In genomic region chr5:123058251-123059102, GRCm38 (mm10) we compare ENCODE assay signal across 8 mouse cellular contexts. TPM values are rescaled to one million over a fixed set of nuclear protein-coding genes. Genes with fewer than 3 reads are reported as not detected.
DNase-seq lines count a peak whose midpoint lies in the region; ATAC-seq lines count a peak whose summit lies in the region.

No protein-coding gene starts in this region.

- ATAC-seq in heart, embryonic 15.5 days (replicated peaks; ENCODE audit: insufficient number of reproducible peaks, insufficient read depth, low FRiP score, low read depth), result no peak
- ATAC-seq in hindbrain, embryonic 12.5 days (ENCODE audit: low FRiP score), result no peak
- ATAC-seq in midbrain, embryonic 14.5 days (ENCODE audit: low FRiP score, low TSS enrichment), result no peak

- H3K4me2 ChIP-seq in heart, embryonic 15.5 days, result peak overlapping the region; percentile 58
- peak overlapping the region; percentile 47 for H3K4me2 ChIP-seq in hindbrain, embryonic 12.5 days (replicated peaks)
- H3K4me2 ChIP-seq in midbrain, embryonic 14.5 days (ENCODE audit: low read length), result peak overlapping the region; percentile 53

- no peaks in the 10 kb centered on the region for H3K27me3 ChIP-seq in heart, embryonic 15.5 days
- no peaks in the 10 kb centered on the region for H3K27me3 ChIP-seq in hindbrain, embryonic 12.5 days
- no peaks in the 10 kb centered on the region for H3K27me3 ChIP-seq in midbrain, embryonic 14.5 days (ENCODE audit: control insufficient read depth, insufficient read depth, low read length)

- H3K4me1 ChIP-seq in heart, embryonic 15.5 days (replicated peaks), result peaks cover 21% of the 10 kb centered on the region
- H3K4me1 ChIP-seq in hindbrain, embryonic 12.5 days, result no peaks in the 10 kb centered on the region; the same call in 1 of the 2 replicates
- no peaks in the 10 kb centered on the region for H3K4me1 ChIP-seq in midbrain, embryonic 14.5 days (ENCODE audit: control insufficient read depth, insufficient read depth, low read length)

- peak overlapping the region; percentile 49 for H3K4me3 ChIP-seq in heart, embryonic 15.5 days
- peak overlapping the region; percentile 37 for H3K4me3 ChIP-seq in hindbrain, embryonic 12.5 days
- H3K4me3 ChIP-seq in midbrain, embryonic 14.5 days (replicated peaks; ENCODE audit: low read depth, low read length), result peak overlapping the region; percentile 36

- H3K9me3 ChIP-seq in heart, embryonic 15.5 days (replicated peaks), result no peaks in the 10 kb centered on the region
- no peaks in the 10 kb centered on the region for H3K9me3 ChIP-seq in hindbrain, embryonic 12.5 days (replicated peaks)
- H3K9me3 ChIP-seq in midbrain, embryonic 14.5 days (ENCODE audit: control insufficient read depth, low read length), result no peaks in the 10 kb centered on the region

- DNase-seq in heart, postnatal 4 days, result no peak
- peak; percentile 47 for DNase-seq in T-cell, adult 2 months (ENCODE audit: low spot score)
- DNase-seq in midbrain, embryonic 14.5 days, result no peak
- no peak for DNase-seq in Muller cell, postnatal 12 days (ENCODE audit: inconsistent ontology term)
- no peak for DNase-seq in frontal cortex, postnatal 10 days (ENCODE audit: low spot score in 2 of 2)
- no peak for DNase-seq in spleen, postnatal 14 days (ENCODE audit: low spot score in 2 of 2)

- H3K9ac ChIP-seq in heart, embryonic 15.5 days, result peak overlapping the region; percentile 53
- peak overlapping the region; percentile 5; the same call in 1 of the 2 replicates for H3K9ac ChIP-seq in hindbrain, embryonic 12.5 days
- peak overlapping the region; percentile 30; the same call in 1 of the 2 replicates for H3K9ac ChIP-seq in midbrain, embryonic 14.5 days (replicated peaks; ENCODE audit: low read length)

- H3K27ac ChIP-seq in heart, embryonic 15.5 days, result peak overlapping the region; percentile 86
- H3K27ac ChIP-seq in hindbrain, embryonic 12.5 days, result peak overlapping the region; percentile 45; the same call in 1 of the 2 replicates
- peak overlapping the region; percentile 46; the same call in 1 of the 2 replicates for H3K27ac ChIP-seq in midbrain, embryonic 14.5 days (replicated peaks; ENCODE audit: low read depth, low read length)

- WGBS in heart, embryonic 15.5 days, result 32% methylated on average over 16 of the region's 16 CpGs
- 47% methylated on average over 16 of the region's 16 CpGs for WGBS in hindbrain, embryonic 12.5 days
- WGBS in midbrain, embryonic 14.5 days, result 44% methylated on average over 16 of the region's 16 CpGs

- H3K36me3 ChIP-seq in heart, embryonic 15.5 days, result no peaks in the 10 kb centered on the region
- no peaks in the 10 kb centered on the region for H3K36me3 ChIP-seq in hindbrain, embryonic 12.5 days
- H3K36me3 ChIP-seq in midbrain, embryonic 14.5 days (ENCODE audit: control insufficient read depth, insufficient read depth, low read length), result no peaks in the 10 kb centered on the region

RNA-seq across cellular contexts. Expression of gene Tmem120b, which starts 9.7 kb away (rescaled TPM):
- polyA plus RNA-seq in heart, embryonic 15.5 days (2015; fragmentation: Nextera tagmentation; extraction: Ambion mirVana), result 11.3 and 13.0 TPM in 2 replicates
- total RNA-seq in heart, postnatal 4 days (2021), result 10 to 100 TPM; 12.1 to 12.7 TPM
- 14.3 and 17.8 TPM in 2 replicates for polyA plus RNA-seq in hindbrain, embryonic 12.5 days (2016; fragmentation: Nextera tagmentation; extraction: Ambion mirVana)
- 12.7 and 13.1 TPM in 2 replicates for polyA plus RNA-seq in midbrain, embryonic 14.5 days (2014; fragmentation: Nextera tagmentation; extraction: Ambion mirVana)

RNA-seq across cellular contexts. Expression of gene Morn3, which starts 11.7 kb away (rescaled TPM):
- not detected in 2 replicates for polyA plus RNA-seq in heart, embryonic 15.5 days (2015; fragmentation: Nextera tagmentation; extraction: Ambion mirVana)
- total RNA-seq in heart, postnatal 4 days (2021), result not detected
- polyA plus RNA-seq in hindbrain, embryonic 12.5 days (2016; fragmentation: Nextera tagmentation; extraction: Ambion mirVana), result 0.35 and 0.73 TPM in 2 replicates
- polyA plus RNA-seq in midbrain, embryonic 14.5 days (2014; fragmentation: Nextera tagmentation; extraction: Ambion mirVana), result not detected in 2 replicates

RNA-seq across cellular contexts. Expression of gene Orai1, which starts 43.6 kb away (rescaled TPM):
- polyA plus RNA-seq in heart, embryonic 15.5 days (2015; fragmentation: Nextera tagmentation; extraction: Ambion mirVana), result 17.3 and 19.0 TPM in 2 replicates
- 10 to 100 TPM; 19.2 to 19.8 TPM for total RNA-seq in heart, postnatal 4 days (2021)
- polyA plus RNA-seq in hindbrain, embryonic 12.5 days (2016; fragmentation: Nextera tagmentation; extraction: Ambion mirVana), result 13.5 and 13.6 TPM in 2 replicates
- polyA plus RNA-seq in midbrain, embryonic 14.5 days (2014; fragmentation: Nextera tagmentation; extraction: Ambion mirVana), result 12.9 and 14.0 TPM in 2 replicates
